Mouse (Mus musculus) E14TG2a.4 (cell line): Measurements from ENCODE around the gene Aox3.

Source experiments
- CTCF ChIP-seq: conservative IDR thresholded peaks from 2 replicates; pipeline ENCODE4 v1.5.1; 2014; ENCODE audit warnings: low read length
- NANOG ChIP-seq: IDR thresholded peaks from 2 replicates; pipeline ENCODE4 v1.6.1; 2014; ENCODE audit warnings: borderline replicate concordance, low read length, mixed read lengths
- POU5F1 ChIP-seq: IDR thresholded peaks from 2 replicates; pipeline ENCODE4 v1.6.1; 2014; ENCODE audit warnings: low read length, borderline replicate concordance

DNA sequence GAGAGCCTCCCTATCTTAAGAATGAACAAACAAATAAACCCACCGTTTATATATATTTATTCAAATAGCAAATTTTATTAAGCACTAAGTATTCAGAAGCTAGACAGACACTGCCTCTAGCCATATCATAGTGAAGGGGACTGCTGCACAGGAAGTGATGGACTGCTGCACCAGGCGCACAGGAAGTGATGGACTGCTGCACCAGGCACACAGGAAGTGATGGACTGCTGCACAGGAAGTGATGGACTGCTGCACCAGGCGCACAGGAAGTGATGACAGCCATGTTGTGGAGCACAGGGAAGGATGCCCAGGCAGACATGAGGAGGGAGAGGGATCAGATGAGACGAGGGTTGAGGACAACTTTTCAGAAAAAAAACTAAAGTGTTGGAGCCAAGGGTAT, 102.4 kb downstream of the Aox3 start:
- TF ChIP-seq CTCF, result no peak
- TF ChIP-seq NANOG, result no peak
- no peak for TF ChIP-seq POU5F1
